Mouse (Mus musculus) forebrain, embryonic 10.5 days (tissue): Measurements from ENCODE around the gene Hs3st3b1. TPM values are rescaled to one million over a fixed set of nuclear protein-coding genes. Genes with fewer than 3 reads are reported as not detected.

Experiments used
- DNase-seq: peaks from one replicate; pipeline ENCODE4 v3.0.0-alpha.2; 2017; ENCODE audit warnings: low spot score; ENCODE audit errors: extremely low spot score
- H3K27ac ChIP-seq: fragments of 300-500 bp; sonication (generic); 2 replicates; pipeline ENCODE4 v1.5.1; 2016; ENCODE audit warnings: mild to moderate bottlenecking
- H3K27me3 ChIP-seq: fragments of 300-500 bp; sonication (generic); 2 replicates; pipeline ENCODE4 v1.6.1; 2016; ENCODE audit warnings: mild to moderate bottlenecking; ENCODE audit not compliant: poor library complexity, severe bottlenecking
- H3K36me3 ChIP-seq: fragments of 300-500 bp; sonication (generic); replicated peaks from 2 replicates; pipeline ENCODE4 v1.6.1; 2016; ENCODE audit warnings: mild to moderate bottlenecking, moderate library complexity
- H3K4me1 ChIP-seq: fragments of 300-500 bp; sonication (generic); 2 replicates; pipeline ENCODE4 v1.6.1; 2016
- H3K4me3 ChIP-seq: fragments of 300-500 bp; sonication (generic); 2 replicates; pipeline ENCODE4 v1.5.1; 2016; ENCODE audit warnings: mild to moderate bottlenecking, moderate library complexity
- H3K9me3 ChIP-seq: fragments of 300-500 bp; sonication (generic); 2 replicates; pipeline ENCODE4 v1.6.1; 2016; ENCODE audit warnings: mild to moderate bottlenecking, moderate library complexity
- WGBS: fragments of 180-500 bp; shearing (Covaris S2); methylation state at CpG from one replicate; pipeline ENCODE4 v1.1.7; 2016; 5-methylcytosine and 5-hydroxymethylcytosine counted together
- polyA plus RNA-seq: library from polyadenylated mRNA; unstranded; fragments of >200 nt; fragmentation: Nextera tagmentation; extraction: Ambion mirVana; gene quantifications from 2 replicates; pipeline ENCODE4 v1.2.1, GENCODE M21; 2016

Gene Hs3st3b1
- polyA plus RNA-seq, 1 experiment from 2014 or later: 4.8 TPM

DNA sequence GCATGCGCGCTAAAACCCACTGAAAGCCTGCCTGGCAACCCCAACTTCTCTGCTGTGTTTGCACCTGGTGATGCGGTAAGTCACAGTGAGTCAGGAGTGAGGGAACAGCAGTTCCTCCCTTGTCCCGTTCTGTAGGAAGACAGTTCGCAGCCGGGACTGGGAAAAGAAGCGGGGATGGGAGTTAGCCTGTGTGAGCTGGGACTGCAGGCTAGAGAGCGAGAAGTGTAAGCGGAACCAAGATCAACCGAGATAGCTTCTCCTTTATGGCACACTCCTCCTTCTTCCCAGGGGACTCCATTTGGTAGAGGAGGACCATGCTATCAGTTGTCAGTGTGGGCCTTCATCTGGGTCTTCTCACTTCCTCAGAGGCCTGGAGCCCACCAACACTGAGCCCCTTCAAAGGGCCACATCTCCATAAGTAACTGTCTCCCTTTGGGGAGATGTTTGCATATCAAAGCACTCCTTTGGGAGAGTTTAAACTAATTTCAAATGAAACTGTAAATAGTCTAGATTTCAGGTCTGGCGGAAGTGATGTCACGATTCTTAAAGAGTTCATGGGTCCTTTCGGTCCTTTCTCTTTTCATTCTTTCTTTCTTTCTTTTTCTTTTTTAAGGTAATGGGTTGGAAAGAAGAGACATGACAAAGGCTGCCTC lies 24.1 kb downstream of the Hs3st3b1 start:
- peak overlapping the region; percentile 14; the same call in 1 of the 2 replicates for H3K4me3 ChIP-seq
- H3K4me1 ChIP-seq: peaks cover 66% of the 10 kb centered on the region
- H3K36me3 ChIP-seq: no peaks in the 10 kb centered on the region
- H3K27ac ChIP-seq: peak overlapping the region; percentile 83
- 27% methylated on average over 13 of the region's 13 CpGs for WGBS
- DNase-seq: no peak
- no peaks in the 10 kb centered on the region for H3K9me3 ChIP-seq
- H3K27me3 ChIP-seq: peaks cover 89% of the 10 kb centered on the region

DNA sequence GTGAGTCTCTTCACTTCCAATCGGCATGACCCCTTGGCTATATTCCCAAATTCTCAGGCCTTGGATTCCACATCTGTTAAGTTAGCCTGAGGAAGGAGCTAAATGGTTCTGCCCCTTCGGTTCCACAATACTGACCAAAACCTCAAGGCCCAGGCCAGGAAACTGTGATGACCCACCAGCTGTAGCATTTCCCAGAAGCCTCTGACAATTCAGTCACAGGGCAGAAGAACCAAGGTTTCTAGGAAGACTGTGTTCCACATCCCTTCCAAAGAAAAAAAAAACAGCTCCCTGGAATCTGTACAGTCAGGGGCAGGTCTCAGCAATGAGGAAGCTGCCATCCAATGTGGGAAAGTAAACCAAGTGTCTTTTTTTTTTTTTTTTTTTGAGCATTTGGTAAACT lies 25.1 kb downstream of the Hs3st3b1 start:
- Histone ChIP-seq H3K9me3 (no peaks in the 10 kb centered on the region), H3K4me3 (no peak overlapping the region), H3K4me1 (peaks cover 75% of the 10 kb centered on the region), H3K27ac (no peak overlapping the region), H3K27me3 (peaks cover 89% of the 10 kb centered on the region), H3K36me3 (no peaks in the 10 kb centered on the region)
- WGBS: 93% methylated on average over 2 of the region's 2 CpGs
- DNase-seq: no peak

DNA sequence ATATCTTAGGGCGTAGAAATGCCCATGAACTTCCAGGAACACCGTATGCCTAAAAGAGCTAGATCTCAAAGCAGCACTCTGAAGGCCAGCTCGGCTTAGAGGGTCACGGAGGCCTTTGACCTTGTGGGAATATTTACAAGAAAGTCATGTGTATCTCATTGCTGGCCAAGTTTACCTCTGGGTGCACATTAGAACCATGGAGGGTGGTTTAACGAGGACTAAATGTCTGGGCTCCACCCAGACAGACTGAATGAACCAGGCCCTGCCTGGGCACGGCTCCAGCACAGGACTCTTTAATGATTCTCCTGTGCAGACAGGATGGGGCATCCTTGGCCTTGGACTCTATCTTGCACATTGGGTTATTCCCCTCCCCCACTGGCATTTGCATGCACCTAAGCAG lies 27.9 kb downstream of the Hs3st3b1 start:
- 75% methylated on average over 6 of the region's 6 CpGs for WGBS
- Histone ChIP-seq H3K9me3 (no peaks in the 10 kb centered on the region), H3K27ac (no peak overlapping the region), H3K27me3 (peaks cover 88% of the 10 kb centered on the region), H3K4me3 (no peak overlapping the region), H3K36me3 (no peaks in the 10 kb centered on the region), H3K4me1 (peaks cover 56% of the 10 kb centered on the region)
- DNase-seq: no peak

- Histone ChIP-seq H3K4me1 (peaks cover 50% of the 10 kb centered on the region), H3K4me3 (no peak overlapping the region), H3K9me3 (no peaks in the 10 kb centered on the region), H3K36me3 (no peaks in the 10 kb centered on the region), H3K27me3 (peaks cover 93% of the 10 kb centered on the region), H3K27ac (no peak overlapping the region)
- DNase-seq: no peak
- 61% methylated on average over 6 of the region's 6 CpGs for WGBS
Observed at GRCm38 (mm10) chr11:63893557-63893956, 28.5 kb downstream of the Hs3st3b1 start.

DNA sequence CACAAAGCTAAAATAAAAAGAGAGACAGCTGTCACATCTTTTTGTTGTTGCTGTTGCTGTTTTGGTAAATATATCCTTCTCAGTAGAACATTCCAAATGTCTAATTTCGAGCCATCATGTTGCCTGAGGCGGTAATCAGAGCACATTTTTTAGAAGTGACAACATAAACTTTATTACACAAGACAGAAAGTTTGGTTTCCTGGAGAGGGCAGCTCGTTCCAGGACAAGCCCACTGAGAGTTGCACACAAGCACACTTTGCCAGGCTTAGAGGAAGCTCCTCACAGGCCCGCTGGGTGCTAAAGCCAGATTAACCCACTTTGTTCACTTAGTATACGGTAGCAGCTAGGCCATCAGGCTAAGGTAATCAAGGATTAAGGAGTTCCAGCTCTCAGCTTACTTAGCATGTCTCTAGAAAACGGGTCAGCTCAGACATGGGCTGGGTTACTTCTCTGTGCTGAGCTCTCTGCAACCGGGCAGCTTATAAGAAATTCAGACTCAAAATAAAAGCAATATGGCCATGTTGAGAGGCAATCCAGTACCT lies 30.5 kb downstream of the Hs3st3b1 start:
- no peak overlapping the region for H3K27ac ChIP-seq
- peaks cover 42% of the 10 kb centered on the region for H3K4me1 ChIP-seq
- DNase-seq: no peak
- H3K9me3 ChIP-seq: no peaks in the 10 kb centered on the region
- H3K4me3 ChIP-seq: no peak overlapping the region
- WGBS: 46% methylated on average over 7 of the region's 7 CpGs
- peaks cover 98% of the 10 kb centered on the region for H3K27me3 ChIP-seq
- H3K36me3 ChIP-seq: 0 out of 2 replicates have a peak, but pooled peaks cover 4% of the 10 kb centered on the region

GRCm38 (mm10) chr11:63883385-63883784 lies 38.7 kb downstream of the Hs3st3b1 start:
- Histone ChIP-seq H3K9me3 (no peaks in the 10 kb centered on the region), H3K27me3 (peaks cover 35% of the 10 kb centered on the region), H3K4me1 (peaks cover 5% of the 10 kb centered on the region), H3K27ac (no peak overlapping the region), H3K4me3 (no peak overlapping the region), H3K36me3 (0 out of 2 replicates have a peak, but pooled peaks cover 4% of the 10 kb centered on the region)
- WGBS: 91% methylated on average over 3 of the region's 3 CpGs
- DNase-seq: no peak

DNA sequence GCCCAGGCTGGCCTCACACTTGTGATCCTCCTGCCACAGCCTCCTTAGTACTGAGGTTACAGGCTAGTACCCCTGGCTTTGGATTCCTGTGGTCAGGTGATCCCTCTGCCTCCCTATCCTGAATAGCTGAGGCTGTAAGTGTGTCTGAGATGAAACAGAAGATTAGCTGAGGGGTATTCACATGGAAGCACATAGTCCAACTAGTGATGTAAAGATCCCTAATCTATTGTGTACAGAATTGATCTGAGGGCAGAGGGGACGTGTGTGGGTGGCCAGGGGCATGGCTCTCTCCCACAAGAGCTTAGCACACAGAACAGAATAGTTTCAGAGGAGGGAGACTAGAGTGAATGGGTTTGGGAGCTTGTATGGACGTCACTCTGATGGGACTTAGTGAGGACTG lies 41.8 kb downstream of the Hs3st3b1 start:
- H3K27ac ChIP-seq: no peak overlapping the region
- H3K27me3 ChIP-seq: 0 out of 2 replicates have a peak, but pooled peaks cover 14% of the 10 kb centered on the region
- no peaks in the 10 kb centered on the region for H3K36me3 ChIP-seq
- no peaks in the 10 kb centered on the region for H3K4me1 ChIP-seq
- DNase-seq: no peak
- no peaks in the 10 kb centered on the region for H3K9me3 ChIP-seq
- WGBS: 42% methylated on average over 2 of the region's 2 CpGs
- no peak overlapping the region for H3K4me3 ChIP-seq

DNA sequence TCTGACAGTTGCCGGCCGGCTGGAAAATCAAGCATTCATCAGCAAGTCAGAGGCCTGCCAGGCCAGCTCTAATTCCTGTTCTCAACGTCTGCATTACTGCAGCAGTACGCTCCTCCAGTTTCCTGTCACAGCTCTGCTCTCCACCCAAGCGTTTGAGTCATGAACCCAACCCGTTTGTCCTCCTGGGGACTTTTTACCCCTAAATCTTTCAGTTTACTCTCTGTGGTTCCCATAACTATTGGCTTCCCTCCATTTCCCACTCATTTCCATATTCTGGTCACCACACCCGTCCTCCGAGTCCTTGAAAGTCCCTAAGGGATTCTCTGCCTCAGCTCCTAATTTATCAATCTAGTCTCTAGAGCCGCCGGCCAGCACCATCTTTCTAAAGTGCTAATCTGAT lies 42.8 kb downstream of the Hs3st3b1 start:
- DNase-seq: no peak
- 0 out of 2 replicates have a peak, but pooled peaks cover 8% of the 10 kb centered on the region for H3K27me3 ChIP-seq
- H3K4me1 ChIP-seq: no peaks in the 10 kb centered on the region
- WGBS: 78% methylated on average over 10 of the region's 10 CpGs
- H3K4me3 ChIP-seq: no peak overlapping the region
- H3K27ac ChIP-seq: no peak overlapping the region
- H3K9me3 ChIP-seq: no peaks in the 10 kb centered on the region
- H3K36me3 ChIP-seq: no peaks in the 10 kb centered on the region

- Histone ChIP-seq H3K4me3 (no peak overlapping the region), H3K9me3 (no peaks in the 10 kb centered on the region), H3K27ac (no peak overlapping the region), H3K36me3 (no peaks in the 10 kb centered on the region), H3K27me3 (0 out of 2 replicates have a peak, but pooled peaks cover 8% of the 10 kb centered on the region), H3K4me1 (no peaks in the 10 kb centered on the region)
- no peak for DNase-seq
- 94% methylated on average over 4 of the region's 4 CpGs for WGBS
Observed at GRCm38 (mm10) chr11:63878616-63879015, 43.5 kb downstream of the Hs3st3b1 start.

GRCm38 (mm10) chr11:63862746-63863145 lies 59.3 kb downstream of the Hs3st3b1 start:
- DNase-seq: no peak
- Histone ChIP-seq H3K4me1 (peaks cover 16% of the 10 kb centered on the region), H3K36me3 (no peaks in the 10 kb centered on the region), H3K27me3 (peaks cover 27% of the 10 kb centered on the region), H3K27ac (no peak overlapping the region), H3K9me3 (no peaks in the 10 kb centered on the region), H3K4me3 (no peak overlapping the region)
- 65% methylated on average over 1 of the region's 1 CpGs for WGBS

DNA sequence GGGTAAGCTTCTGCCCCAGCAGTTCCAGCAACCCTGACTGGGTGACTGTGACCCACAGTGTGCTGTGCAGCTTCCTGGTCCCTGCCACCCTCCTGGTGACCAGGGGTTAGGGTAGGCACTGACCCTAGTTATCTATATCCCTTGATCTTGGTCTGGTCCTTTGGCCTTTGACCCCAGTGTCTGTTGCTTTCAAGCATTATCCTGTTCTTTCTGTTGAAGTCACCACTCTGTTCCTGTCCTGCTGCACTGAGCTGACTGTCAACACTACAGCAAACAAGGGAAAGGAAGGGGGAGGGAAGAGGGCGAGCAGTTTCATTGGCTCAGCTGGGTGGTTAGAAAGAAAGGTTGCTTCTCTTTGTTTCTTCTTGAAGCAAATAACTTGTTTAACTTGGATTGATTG lies 60.1 kb downstream of the Hs3st3b1 start:
- WGBS: 9% methylated on average over 1 of the region's 1 CpGs
- no peaks in the 10 kb centered on the region for H3K9me3 ChIP-seq
- no peak overlapping the region for H3K27ac ChIP-seq
- DNase-seq: no peak
- peaks cover 27% of the 10 kb centered on the region for H3K27me3 ChIP-seq
- H3K36me3 ChIP-seq: no peaks in the 10 kb centered on the region
- H3K4me1 ChIP-seq: peaks cover 16% of the 10 kb centered on the region
- no peak overlapping the region for H3K4me3 ChIP-seq

GRCm38 (mm10) chr11:63851041-63851730 lies 70.9 kb downstream of the Hs3st3b1 start:
- WGBS: 82% methylated on average over 6 of the region's 6 CpGs
- no peak overlapping the region for H3K27ac ChIP-seq
- DNase-seq: no peak

GRCm38 (mm10) chr11:63850261-63850660 lies 71.8 kb downstream of the Hs3st3b1 start:
- Histone ChIP-seq H3K4me3 (no peak overlapping the region), H3K9me3 (no peaks in the 10 kb centered on the region), H3K36me3 (no peaks in the 10 kb centered on the region), H3K27ac (no peak overlapping the region), H3K27me3 (no peaks in the 10 kb centered on the region), H3K4me1 (peaks cover 4% of the 10 kb centered on the region; the same call in 1 of the 2 replicates)
- WGBS: 82% methylated on average over 4 of the region's 4 CpGs
- no peak for DNase-seq

More at GRCm38 (mm10) chr11:63851041-63851730, 70.9 kb downstream of the Hs3st3b1 start:
- peaks cover 4% of the 10 kb centered on the region; the same call in 1 of the 2 replicates for H3K4me1 ChIP-seq
- no peaks in the 10 kb centered on the region for H3K27me3 ChIP-seq
- no peaks in the 10 kb centered on the region for H3K36me3 ChIP-seq
- no peaks in the 10 kb centered on the region for H3K9me3 ChIP-seq
- H3K4me3 ChIP-seq: no peak overlapping the region
